Mouse (Mus musculus) 3134 (cell line): ENCODE results near the gene Zfp275.
"Not testable (repeated sequence)": the region's sequence is repeated elsewhere in the genome, so short reads cannot be mapped to it uniquely, and the experiment has no call there.

ENCODE experiments used
- DNase-seq: peaks from one replicate; pipeline ENCODE4 v3.0.0-alpha.2; 2011; ENCODE audit warnings: low spot score; ENCODE audit not compliant: insufficient read length; ENCODE audit errors: extremely low read depth

Zfp275 gene

GRCm38 (mm10) chrX:73342483-73342895 lies at the start of gene Zfp275:
TSS of gene Zfp275 (plus strand) at chrX:73342621.
- peak; percentile 83 for DNase-seq

- DNase-seq, result not testable (repeated sequence)
These were observed 49.5 kb upstream of the Zfp275 start, which contains the start of the genes Xlr5a and Xlr5c for GRCm38 (mm10) chrX:73292876-73293275. TSS of gene Xlr5a (minus strand) at chrX:73292976. TSS of gene Xlr5c (minus strand) at chrX:73292976.

- DNase-seq, result not testable (repeated sequence)
These were observed 46.7 kb upstream of the Zfp275 start for GRCm38 (mm10) chrX:73295745-73296144.

DNA sequence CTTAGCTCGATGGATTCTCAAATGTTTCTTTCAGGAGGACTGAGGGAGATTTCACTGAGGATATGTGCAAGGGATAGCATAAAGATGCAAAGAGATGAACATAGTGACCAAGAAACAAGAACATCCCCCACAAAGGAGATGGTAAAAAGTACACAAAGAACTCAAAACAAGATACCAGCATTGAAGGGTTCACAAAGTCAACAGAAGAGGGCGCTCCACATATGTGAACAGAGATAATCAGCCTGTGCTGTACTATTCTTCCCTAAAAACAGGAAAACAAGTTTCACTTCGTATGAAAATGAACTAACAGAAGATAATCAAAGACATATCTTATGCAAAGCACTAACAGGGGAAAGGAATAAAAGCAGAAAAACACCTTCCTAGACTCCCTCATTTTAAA lies 29.9 kb upstream of the Zfp275 start:
- DNase-seq, result no peak

DNA sequence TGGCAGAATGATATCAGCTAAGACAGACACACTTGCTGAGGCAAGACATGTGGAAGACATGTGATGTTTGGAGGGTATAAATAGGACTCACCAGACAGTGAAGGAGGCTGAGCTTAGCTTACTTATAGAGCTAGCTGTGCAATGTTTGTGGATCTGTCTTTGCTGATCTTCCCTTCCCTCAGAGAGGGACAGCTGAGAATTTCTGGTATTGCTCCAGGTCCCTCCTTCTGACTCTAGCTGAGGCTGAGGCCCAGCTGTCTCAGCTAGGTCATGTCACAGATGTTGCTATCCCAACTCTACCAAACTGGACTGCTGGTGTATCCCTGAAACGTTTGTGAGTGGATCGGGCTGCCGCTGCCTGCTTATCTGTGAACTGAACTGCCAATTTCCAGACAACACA lies 21.4 kb upstream of the Zfp275 start:
- DNase-seq, result no peak

DNA sequence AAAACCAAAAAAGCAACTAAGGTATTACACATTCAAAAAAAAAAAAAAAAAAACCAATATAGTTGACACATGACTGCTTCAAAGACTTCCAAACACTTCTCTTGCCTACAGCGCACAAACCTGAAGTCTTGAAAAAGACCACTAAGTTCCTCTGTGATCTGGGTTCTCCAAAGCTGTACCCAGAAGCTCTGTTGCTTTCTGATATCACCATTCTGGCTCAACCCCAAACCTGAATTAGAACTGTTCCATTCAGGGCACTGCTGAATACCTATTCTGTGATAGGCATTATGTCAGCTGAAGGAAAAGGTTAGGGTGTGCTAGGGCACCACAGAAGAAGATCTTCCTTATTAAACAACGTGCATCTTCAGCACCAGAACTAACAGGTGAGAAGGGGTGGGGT lies 15.2 kb upstream of the Zfp275 start:
- no peak for DNase-seq

- no peak for DNase-seq
These were observed 8.9 kb upstream of the Zfp275 start for GRCm38 (mm10) chrX:73333548-73333947.

GRCm38 (mm10) chrX:73336740-73337139 lies 5.7 kb upstream of the Zfp275 start, which contains the start of gene Gm45015:
TSS of gene Gm45015 (minus strand) at chrX:73336840.
- DNase-seq, result no peak

- DNase-seq, result no peak
These were observed 948 bp upstream of the Zfp275 start for GRCm38 (mm10) chrX:73341473-73341872.

DNA sequence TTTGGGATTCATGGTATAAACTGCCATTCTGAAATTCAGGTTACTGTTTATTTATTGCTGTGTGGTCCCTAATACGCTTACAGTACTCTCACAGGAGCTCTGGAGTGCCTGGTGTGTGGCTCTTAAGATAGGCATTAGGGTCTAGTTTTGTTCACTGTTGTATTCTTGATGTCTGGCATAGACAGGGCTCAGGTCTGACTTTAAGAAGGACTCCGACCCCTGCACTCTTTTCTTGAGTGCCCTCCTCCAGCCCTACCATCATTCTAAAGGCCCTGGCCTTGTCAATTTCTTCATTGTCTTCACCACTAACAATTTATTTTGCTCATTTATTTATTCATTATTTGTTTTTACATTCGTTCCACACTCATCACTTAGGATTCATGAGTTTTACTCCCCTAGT lies 353 bp upstream of the Zfp275 start:
- DNase-seq, result no peak

DNA sequence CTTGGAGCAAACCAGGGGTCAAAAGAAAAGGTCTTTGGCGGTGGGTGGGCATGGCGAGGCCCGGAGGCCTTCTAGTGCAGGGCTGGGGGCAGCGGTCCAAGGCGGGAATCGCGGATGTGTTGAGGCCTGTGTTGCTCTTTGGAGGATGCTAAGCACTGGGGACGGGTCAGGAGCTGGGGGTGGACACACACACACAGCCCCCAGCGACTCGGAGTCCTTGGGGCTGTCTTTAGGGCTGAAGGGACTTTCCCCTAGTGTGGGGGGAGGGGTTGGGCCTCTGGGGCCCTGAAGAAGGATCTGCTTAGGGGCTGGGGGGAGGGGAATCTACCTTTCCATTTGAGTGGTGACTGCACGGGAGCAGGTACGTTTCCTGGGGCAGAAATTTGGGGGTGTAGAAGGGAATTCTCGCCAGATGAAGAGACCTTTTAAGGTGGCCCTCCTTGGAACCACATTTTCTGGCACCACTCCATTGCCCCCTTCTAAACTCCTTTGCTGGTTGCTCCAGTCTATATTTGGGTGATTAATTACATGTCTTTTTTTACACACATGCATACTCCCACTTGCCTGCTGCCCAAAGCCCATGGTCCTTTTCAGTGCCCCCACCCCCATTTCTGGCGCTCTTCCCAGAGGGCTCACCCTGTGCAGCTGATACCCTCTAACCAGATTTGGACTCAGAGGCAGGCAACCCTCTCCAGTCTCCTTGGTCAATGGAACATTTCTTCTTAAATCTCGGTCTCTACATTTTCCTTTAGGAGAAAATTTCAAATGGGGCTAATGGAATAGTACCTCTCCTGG lies 717 bp downstream of the Zfp275 start:
- no peak for DNase-seq

DNA sequence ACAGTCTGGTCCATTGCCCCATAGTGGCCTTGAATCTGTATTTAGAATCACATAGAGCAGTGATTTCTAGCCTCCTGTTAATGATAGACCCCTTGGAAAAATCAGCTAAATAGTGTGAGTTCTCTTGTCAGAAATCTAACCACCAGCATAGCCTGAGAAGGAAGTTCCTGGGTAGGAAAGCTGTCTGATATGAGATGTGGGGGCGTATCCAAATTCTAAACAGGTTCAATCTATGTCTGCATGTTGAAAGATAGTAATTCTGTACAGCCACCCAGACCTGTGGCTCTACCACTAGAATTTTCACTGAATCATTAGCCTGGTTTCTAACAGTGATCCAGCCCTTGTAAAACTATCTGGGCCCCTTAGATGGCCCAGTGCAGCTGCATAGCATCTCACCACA lies 1.4 kb downstream of the Zfp275 start:
- DNase-seq, result no peak

DNA sequence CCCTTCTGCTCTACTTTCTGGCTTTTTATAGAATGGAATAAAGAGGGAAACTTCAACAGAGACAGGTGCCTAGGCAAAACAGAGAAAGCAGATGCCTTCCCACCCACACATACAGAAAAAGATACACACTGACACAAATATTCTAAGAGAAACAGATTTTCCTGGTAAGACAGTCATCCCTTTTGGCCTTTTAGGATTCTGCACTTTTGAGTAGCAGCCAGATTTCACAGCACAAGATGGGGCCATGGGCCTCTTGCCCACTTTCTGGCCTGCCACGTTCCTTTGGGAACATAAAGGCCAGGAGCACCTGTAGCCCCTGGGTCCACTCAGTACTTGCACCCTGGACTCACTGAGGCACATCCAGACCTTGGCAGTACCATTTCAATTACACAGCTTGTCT lies 1.9 kb downstream of the Zfp275 start:
- DNase-seq, result no peak

DNA sequence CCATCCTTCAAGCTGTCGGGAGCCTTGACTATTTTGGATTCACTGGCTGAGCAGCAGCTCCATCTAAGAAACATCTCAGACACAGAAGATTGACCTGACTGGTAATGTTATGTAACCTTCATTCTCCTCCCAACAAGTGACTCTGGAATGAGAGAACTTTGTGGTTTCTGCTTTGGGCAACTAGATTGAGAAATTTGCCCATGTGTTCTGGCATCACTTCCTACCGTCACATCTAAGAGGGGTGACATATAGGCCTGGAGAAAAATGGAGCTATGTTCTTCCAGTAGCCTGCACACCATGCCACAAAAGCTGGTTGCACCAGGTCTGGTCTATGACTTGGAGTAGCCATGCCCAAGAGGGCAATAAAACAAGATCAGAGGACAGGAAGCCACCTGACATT lies 13.7 kb downstream of the Zfp275 start:
- DNase-seq, result no peak

DNA sequence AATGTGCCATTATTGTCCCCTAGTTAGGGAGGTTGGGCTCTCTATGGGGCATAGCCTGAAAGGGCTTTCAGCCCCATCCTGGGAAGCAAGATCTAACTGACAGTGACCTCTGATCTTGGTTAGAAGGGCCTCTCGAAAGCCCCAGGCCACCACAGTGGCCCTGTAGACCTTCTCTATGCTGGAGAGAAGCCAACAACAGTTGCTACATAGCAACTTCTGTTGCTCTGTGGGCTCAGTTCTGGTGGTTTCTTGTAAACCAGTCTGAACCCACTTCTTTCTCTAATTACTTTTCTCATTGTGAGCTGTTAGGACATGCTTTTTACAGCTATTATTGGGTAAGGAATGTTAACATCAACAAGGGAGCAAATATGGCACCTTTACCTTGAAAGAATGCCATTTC lies 14.3 kb downstream of the Zfp275 start:
- no peak for DNase-seq

DNA sequence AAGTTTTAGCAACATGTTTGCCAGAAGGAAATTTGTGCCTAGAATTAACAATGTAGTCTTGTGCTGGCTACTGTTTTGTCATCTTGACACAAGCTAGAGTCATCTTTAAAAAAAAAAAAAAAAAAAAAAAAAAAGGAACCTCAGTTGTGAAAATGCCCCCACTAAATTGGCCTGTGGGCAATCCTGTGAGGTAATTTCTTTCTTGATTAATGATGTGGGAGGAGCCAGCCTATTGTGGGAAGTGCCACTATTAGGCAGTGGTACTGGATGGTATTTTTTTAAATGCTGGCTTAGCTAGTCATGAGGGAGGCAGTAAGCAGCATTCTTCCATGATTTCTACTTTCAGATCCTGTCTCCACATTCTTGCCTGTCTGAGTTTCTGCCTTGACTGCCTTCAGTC lies 20.9 kb downstream of the Zfp275 start:
- DNase-seq, result no peak

DNA sequence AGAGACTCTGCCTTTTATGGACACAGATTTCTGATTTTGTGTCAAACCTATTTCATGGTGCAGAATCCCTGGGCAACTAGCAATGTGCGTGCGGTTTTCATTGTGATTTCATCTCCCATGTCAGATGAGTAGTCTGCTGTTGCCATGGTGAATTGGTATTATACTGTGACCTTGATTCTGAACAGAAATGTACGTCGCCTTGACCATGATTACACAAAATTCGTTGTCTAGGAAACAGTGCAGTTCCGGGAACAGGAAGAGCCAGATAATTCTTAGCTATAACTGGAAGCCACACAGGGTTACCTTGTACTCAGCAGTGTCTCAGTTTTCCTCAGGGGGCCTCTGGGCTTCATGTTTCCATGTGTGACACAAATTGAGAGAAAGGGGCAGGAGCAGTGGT lies 42.0 kb downstream of the Zfp275 start:
- no peak for DNase-seq

- DNase-seq, result no peak
These were observed 42.5 kb downstream of the Zfp275 start for GRCm38 (mm10) chrX:73384924-73385323.

DNA sequence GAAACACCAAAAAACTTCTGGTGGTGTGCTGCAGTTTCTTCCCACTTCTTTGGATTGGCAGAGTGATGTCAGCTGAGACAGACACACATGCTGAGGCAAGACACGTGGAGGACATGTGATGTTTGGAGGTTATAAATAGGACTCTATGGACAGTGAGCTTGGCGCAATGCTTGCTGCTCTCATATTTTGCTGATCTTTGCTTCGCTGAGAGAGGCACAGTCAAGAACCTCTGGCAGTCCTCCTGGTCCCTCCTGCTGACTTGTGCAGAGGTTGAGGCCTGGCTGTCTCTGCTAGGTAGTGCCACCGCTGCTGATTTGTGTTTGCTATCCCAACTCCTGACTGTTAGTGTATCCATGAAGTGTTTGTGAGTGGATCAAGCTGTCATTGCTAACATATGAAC lies 49.1 kb downstream of the Zfp275 start:
- DNase-seq, result no peak

DNA sequence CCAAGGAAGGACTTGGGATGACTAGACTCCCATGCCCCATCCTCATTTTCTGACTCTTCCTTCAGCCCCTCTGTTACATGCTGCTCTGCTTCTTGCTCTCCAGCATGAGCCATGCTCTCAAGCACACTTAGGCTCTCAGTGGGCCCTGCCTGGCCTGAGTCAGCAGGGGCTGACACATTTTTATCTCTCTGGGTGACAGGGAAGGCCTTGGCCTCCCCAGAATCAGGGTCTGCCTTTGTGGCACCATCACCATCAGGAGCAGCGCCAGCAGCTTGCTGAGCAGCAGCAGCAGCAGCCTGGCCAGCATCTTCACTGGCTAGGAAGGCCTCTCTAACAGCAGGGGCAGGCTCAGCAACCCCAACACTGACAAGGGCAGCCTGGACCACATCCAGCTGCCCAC lies 54.0 kb downstream of the Zfp275 start:
- DNase-seq, result no peak

GRCm38 (mm10) chrX:73398636-73399035 lies 56.2 kb downstream of the Zfp275 start, which contains the start of gene Gm18336:
TSS of gene Gm18336 (minus strand) at chrX:73398736.
- DNase-seq, result not testable (repeated sequence)

GRCm38 (mm10) chrX:73400951-73401350 lies 58.5 kb downstream of the Zfp275 start:
- no peak for DNase-seq
